Mouse (Mus musculus) heart, postnatal 36 days (tissue): ENCODE results near the gene E130311K13Rik. TPM values are rescaled to one million over a fixed set of nuclear protein-coding genes. Genes with fewer than 3 reads are reported as not detected.

Experiments used
- DNase-seq, 2 experiments: peaks; one replicate each; pipeline ENCODE4 v3.0.0; 2021 to 2022
- intact Hi-C: fragments of 180-260 bp; cut with DNase I; formaldehyde crosslinking; loops from one replicate; pipeline ENCODE4 v1.15.1; 2025
- total RNA-seq, 2 experiments: library from RNA; stranded (reverse); gene quantifications; 2 replicates each; pipeline ENCODE4 v1.2.3; 2021

Gene E130311K13Rik
- total RNA-seq, 2 experiments from 2014 or later = 9.2 to 10.2 TPM

GRCm38 (mm10) chr3:63897177-63897576 is 32.1 kb downstream of the E130311K13Rik start:
- DNase-seq = no peak
- intact Hi-C loops = no loop called here

- DNase-seq = no peak
- intact Hi-C loops = no loop called here
These were observed 33.0 kb downstream of the E130311K13Rik start for GRCm38 (mm10) chr3:63896303-63896702.

DNA sequence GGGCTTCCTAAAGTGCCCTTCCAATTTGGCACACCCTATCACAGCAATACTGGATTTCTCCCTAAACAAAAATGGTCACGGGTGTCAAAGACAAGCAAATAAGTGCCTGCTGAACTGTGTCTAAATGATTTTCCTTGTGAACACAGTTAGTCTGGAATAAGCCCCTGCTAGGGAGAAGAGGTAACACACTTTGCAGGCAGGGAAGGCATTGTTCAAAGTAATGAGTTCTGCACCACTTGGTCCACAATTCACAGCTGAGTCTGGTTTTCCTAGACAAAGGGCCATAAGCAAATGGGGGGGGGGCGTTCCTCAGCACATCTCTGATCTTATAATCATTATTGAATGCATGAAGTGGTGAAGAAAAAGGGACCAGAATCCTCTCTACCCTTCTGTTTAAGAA is 33.5 kb downstream of the E130311K13Rik start:
- intact Hi-C loops = no loop called here
- no peak for DNase-seq

DNA sequence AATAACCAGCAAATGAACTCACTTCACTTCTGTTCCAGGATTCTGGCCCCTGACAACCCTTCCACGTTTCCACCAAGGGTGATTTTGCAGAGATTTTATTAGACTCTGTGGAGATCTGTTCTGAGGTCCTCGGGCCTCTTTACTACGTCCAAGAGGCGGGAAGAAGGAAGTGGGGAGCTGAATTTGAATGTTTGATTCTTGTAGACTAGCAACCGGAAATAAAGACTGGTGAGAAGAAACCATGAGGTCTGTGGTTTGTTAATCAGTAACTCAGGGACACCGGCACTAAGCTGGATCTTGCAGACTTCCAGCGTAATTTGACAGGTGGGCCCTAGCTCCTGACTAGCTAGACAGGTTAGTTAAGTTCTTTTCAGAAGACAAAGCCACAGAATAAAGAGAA is 35.6 kb downstream of the E130311K13Rik start:
- no peak for DNase-seq
- intact Hi-C loops = no loop called here

- intact Hi-C loops = no loop called here
- no peak for DNase-seq
These were observed 37.1 kb downstream of the E130311K13Rik start for GRCm38 (mm10) chr3:63892154-63892553.

DNA sequence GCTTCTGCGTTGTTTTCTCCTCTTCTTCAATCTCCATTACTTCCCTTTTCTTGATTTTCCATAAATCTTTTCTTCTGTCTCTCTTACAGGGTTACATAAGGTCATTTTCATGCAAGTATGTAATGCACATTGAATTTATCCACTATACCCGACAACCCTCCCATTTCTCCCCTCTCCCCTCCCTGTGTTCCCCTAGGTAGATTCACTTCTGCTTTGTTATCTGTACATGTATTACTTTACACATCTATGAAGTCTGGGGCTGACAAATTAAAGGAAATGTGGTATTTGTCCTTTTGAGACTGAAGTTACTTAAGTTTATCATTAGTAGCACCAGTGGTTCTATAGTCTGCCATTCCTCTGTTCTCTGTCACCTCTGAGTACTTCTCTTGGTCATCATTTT is 48.2 kb downstream of the E130311K13Rik start:
- no peak for DNase-seq
- intact Hi-C loops = no loop called here

- intact Hi-C loops = no loop called here
- DNase-seq = no peak
These were observed 50.1 kb downstream of the E130311K13Rik start for GRCm38 (mm10) chr3:63878995-63879666.

DNA sequence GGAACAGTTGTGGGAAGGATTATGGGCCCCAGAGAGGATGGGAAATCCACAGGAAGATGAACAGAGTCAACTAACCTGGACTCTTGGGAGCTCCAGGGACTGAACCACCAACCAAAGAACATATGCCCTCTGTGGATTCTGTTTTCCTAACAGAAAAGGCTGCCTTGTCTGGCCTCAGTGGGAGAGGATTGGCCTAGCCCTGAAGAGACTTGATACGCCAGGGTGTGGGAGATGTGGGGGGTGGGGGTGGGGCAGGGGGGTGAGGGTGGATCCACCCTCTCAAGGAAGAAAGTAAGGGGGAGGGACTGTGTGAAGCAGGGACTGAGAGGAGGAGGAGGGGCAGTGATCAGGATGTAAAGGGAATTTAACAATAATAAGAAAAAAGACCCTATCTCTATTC is 56.5 kb downstream of the E130311K13Rik start:
- no peak for DNase-seq
- intact Hi-C loops = no loop called here

GRCm38 (mm10) chr3:63871249-63871648 is 58.0 kb downstream of the E130311K13Rik start:
- DNase-seq = no peak
- intact Hi-C loops = no loop called here

DNA sequence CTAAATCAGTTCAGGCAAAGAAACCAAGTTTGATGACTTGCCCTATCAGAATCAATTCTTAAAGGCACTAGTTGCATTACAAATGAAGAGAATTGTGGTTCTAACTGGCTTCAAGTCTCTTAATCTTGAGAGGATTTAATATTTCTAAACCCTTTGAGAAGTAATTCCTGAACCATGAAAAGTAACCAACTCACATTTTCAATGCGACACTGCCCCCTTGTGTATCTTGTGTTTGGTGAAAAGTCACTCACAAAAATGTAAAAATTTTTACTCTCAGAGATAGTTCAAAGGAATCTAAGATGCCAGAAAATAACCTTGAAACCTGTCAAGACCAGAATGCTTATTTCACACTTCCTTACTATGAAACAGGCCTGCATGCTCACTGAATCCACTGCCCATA is 61.0 kb downstream of the E130311K13Rik start:
- intact Hi-C loops = loop anchor here (1.0 to 2.0 kb wide), 3 partner anchors 298 to 943 kb away; no protein-coding TSS in a partner anchor
- peak; percentile 15 to 17 for DNase-seq

DNA sequence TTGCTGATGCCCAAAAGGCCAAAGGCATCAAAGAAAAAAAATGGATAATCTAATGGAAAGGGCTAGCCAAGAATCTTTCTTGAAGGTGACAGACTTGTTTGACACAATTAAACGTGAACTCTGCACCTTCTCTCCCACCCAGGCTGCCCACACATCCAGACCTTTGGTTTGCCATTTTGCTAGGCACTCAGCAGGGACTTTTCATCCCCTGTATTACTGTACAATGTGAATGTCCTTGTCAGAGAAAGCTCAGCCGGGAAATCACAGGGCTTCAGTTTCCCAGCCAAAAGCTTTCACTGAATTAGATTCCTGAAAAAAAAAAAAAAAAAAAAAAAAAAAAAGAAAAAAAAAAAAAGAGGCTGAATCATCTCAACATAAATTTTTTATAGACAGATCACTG is 64.2 kb downstream of the E130311K13Rik start:
- no peak for DNase-seq
- intact Hi-C loops = no loop called here

Other genes with a start within 250 kb of the E130311K13Rik start
- under 1 TPM; 0.08 to 0.27 TPM for gene Plch1, start 30.0 kb downstream of the E130311K13Rik start, total RNA-seq
- gene Slc33a1, start 35.3 kb upstream of the E130311K13Rik start, total RNA-seq = 10 to 100 TPM; 11.1 to 13.0 TPM
- gene Gmps, start 46.6 kb upstream of the E130311K13Rik start, total RNA-seq = 10 to 100 TPM; 24.7 to 25.7 TPM
- gene Vmn2r1, start 152.1 kb upstream of the E130311K13Rik start, total RNA-seq = not detected
- not detected for gene Vmn2r2, start 212.5 kb upstream of the E130311K13Rik start, total RNA-seq